11 mouse cellular contexts compared by ENCODE assay signal in genomic region chr17:35058316-35058715, GRCm38 (mm10). TPM values are rescaled to one million over a fixed set of nuclear protein-coding genes. Genes with fewer than 3 reads are reported as not detected.
DNase-seq lines count a peak whose midpoint lies in the region; ATAC-seq and TF ChIP-seq lines count a peak whose summit lies in the region.
"Had no signal": no experiment of that assay in that cellular context is flagged by ENCODE, and none has a peak within 500 bp of the region (broad histone marks: within the 10 kb centered on the region; RNA-seq: fewer than 3 reads in every experiment).

No protein-coding gene starts in this region.

- no peak overlapping the region for H3K4me3 ChIP-seq in lung, postnatal 0 days (ENCODE audit: low read depth, low read length)
- 0 out of 2 replicates have a peak overlapping the region, but pooled peaks have one; percentile 61 for H3K4me3 ChIP-seq in limb, embryonic 14.5 days (replicated peaks; ENCODE audit: low read length)

- ATAC-seq in lung, postnatal 0 days = no peak
- ATAC-seq in limb, embryonic 14.5 days (ENCODE audit: low FRiP score, low read depth) = 0 out of 2 replicates have a peak, but pooled peaks have one; percentile 0

- H3K36me3 ChIP-seq in lung, postnatal 0 days (ENCODE audit: insufficient read depth, low read length) = peaks cover 38% of the 10 kb centered on the region; the same call in 1 of the 2 replicates
- peaks cover 76% of the 10 kb centered on the region for H3K36me3 ChIP-seq in limb, embryonic 14.5 days (ENCODE audit: control insufficient read depth, insufficient read depth, low read length)

- TF ChIP-seq POLR2A in limb, embryonic 14.5 days (IDR thresholded peaks at IDR 0.05; ENCODE audit: borderline replicate concordance, extremely low read depth, insufficient read depth, insufficient read length) = no peak

- 0 out of 2 replicates have a peak overlapping the region, but pooled peaks have one; percentile 88 for H3K27ac ChIP-seq in lung, postnatal 0 days (ENCODE audit: low read length)
- no peak overlapping the region for H3K27ac ChIP-seq in limb, embryonic 14.5 days (replicated peaks; ENCODE audit: low read depth, low read length)

- H3K4me2 ChIP-seq in lung, postnatal 0 days (replicated peaks; ENCODE audit: low read depth, low read length) = peak overlapping the region; percentile 70
- peak overlapping the region; percentile 89; the same call in 1 of the 2 replicates for H3K4me2 ChIP-seq in limb, embryonic 14.5 days (replicated peaks; ENCODE audit: low read depth, low read length, severe bottlenecking)

- DNase-seq in cerebellum, adult 9-10 months = peak; percentile 41
- no peak for DNase-seq in cerebellum, postnatal 4 days (ENCODE audit: low spot score in 2 of 2)
- no peak for DNase-seq in lung, postnatal 0 days (ENCODE audit: low spot score)
- no peak for DNase-seq in lung, adult 18-20 months
- DNase-seq in limb, embryonic 14.5 days (ENCODE audit: low spot score) = no peak
- no peak for DNase-seq in adrenal gland, adult 8-10 months
- DNase-seq in left cerebral cortex, postnatal 25 days (ENCODE audit: low spot score in 2 of 2) = no peak
- no peak for DNase-seq in B cell, adult 2 months

- no peak for TF ChIP-seq EP300 in lung, postnatal 0 days (IDR thresholded peaks at IDR 0.05)

- no peaks in the 10 kb centered on the region for H3K27me3 ChIP-seq in lung, postnatal 0 days (replicated peaks; ENCODE audit: insufficient read depth, low read length)
- no peaks in the 10 kb centered on the region for H3K27me3 ChIP-seq in limb, embryonic 14.5 days (ENCODE audit: control insufficient read depth, insufficient read depth, low read length)

- 39% methylated on average over 9 of the region's 9 CpGs for WGBS in lung, postnatal 0 days
- WGBS in limb, embryonic 14.5 days = 61% methylated on average over 9 of the region's 9 CpGs

- H3K9me3 ChIP-seq in lung, postnatal 0 days (ENCODE audit: low read length) = no peaks in the 10 kb centered on the region
- no peaks in the 10 kb centered on the region for H3K9me3 ChIP-seq in limb, embryonic 14.5 days (ENCODE audit: control insufficient read depth, low read length)

- intact Hi-C loops in left cerebral cortex, postnatal 25 days (cut with DNase I) = no loop called here

- peaks cover 7% of the 10 kb centered on the region for H3K4me1 ChIP-seq in lung, postnatal 0 days (ENCODE audit: insufficient read depth, low read depth, low read length)
- H3K4me1 ChIP-seq in limb, embryonic 14.5 days (ENCODE audit: control insufficient read depth, insufficient read depth, low read length) = peaks cover 12% of the 10 kb centered on the region

- TF ChIP-seq CTCF in lung, postnatal 0 days (IDR thresholded peaks at IDR 0.05) = no peak

- H3K9ac ChIP-seq in lung, postnatal 0 days (replicated peaks; ENCODE audit: low read depth) = no peak overlapping the region
- no peak overlapping the region for H3K9ac ChIP-seq in limb, embryonic 14.5 days (ENCODE audit: low read depth, low read length, severe bottlenecking)

RNA-seq across cellular contexts. Expression of gene Ddah2, which starts 0.5 kb away (rescaled TPM):
- polyA plus RNA-seq in lung, postnatal 0 days (2015; fragmentation: Nextera tagmentation; extraction: Ambion mirVana) = 238 and 247 TPM in 2 replicates
- 271 and 326 TPM in 2 replicates for polyA plus RNA-seq in limb, embryonic 14.5 days (2012; rRNA removed)
- 358 and 403 TPM in 2 replicates for polyA plus RNA-seq in limb, embryonic 14.5 days (2014; fragmentation: Nextera tagmentation; extraction: Ambion mirVana)
- total RNA-seq in adrenal gland, adult 8-10 months (2022) = 10 to 100 TPM; 12.4 to 29.5 (median 21.6) TPM
- total RNA-seq in left cerebral cortex, postnatal 25 days (2021) = 10 to 100 TPM; 12.1 to 12.5 TPM

RNA-seq across cellular contexts. Expression of gene Ly6g6c, which starts 6.9 kb away (rescaled TPM):
- polyA plus RNA-seq in lung, postnatal 0 days (2015; fragmentation: Nextera tagmentation; extraction: Ambion mirVana) = 3.5 and 4.9 TPM in 2 replicates
- 3.4 and 5.5 TPM in 2 replicates for polyA plus RNA-seq in limb, embryonic 14.5 days (2012; rRNA removed)
- polyA plus RNA-seq in limb, embryonic 14.5 days (2014; fragmentation: Nextera tagmentation; extraction: Ambion mirVana) = 10.4 and 22.3 TPM in 2 replicates
- total RNA-seq in adrenal gland, adult 8-10 months (2022) = not detected
- total RNA-seq in left cerebral cortex, postnatal 25 days (2021) = not detected
- total RNA-seq: common myeloid progenitor, adult 5-6 weeks; granulocyte monocyte progenitor cell, adult 5-6 weeks had no signal
- polyA plus RNA-seq: activated CD4-positive, CD25-positive, alpha-beta regulatory T cell, adult 4 months had no signal

RNA-seq across cellular contexts. Expression of gene Mpig6b, which starts 7.7 kb away (rescaled TPM):
- polyA plus RNA-seq in lung, postnatal 0 days (2015; fragmentation: Nextera tagmentation; extraction: Ambion mirVana) = 2.1 and 2.3 TPM in 2 replicates
- polyA plus RNA-seq in limb, embryonic 14.5 days (2012; rRNA removed) = 0.45 and 0.47 TPM in 2 replicates
- polyA plus RNA-seq in limb, embryonic 14.5 days (2014; fragmentation: Nextera tagmentation; extraction: Ambion mirVana) = 0.64 and 1.3 TPM in 2 replicates
- not detected for total RNA-seq in adrenal gland, adult 8-10 months (2022)
- total RNA-seq in left cerebral cortex, postnatal 25 days (2021) = not detected
- total RNA-seq: common myeloid progenitor, adult 5-6 weeks; granulocyte monocyte progenitor cell, adult 5-6 weeks had no signal
- polyA plus RNA-seq: activated CD4-positive, CD25-positive, alpha-beta regulatory T cell, adult 4 months had no signal

RNA-seq across cellular contexts. Expression of gene Clic1, which starts 8.6 kb away (rescaled TPM):
- polyA plus RNA-seq in lung, postnatal 0 days (2015; fragmentation: Nextera tagmentation; extraction: Ambion mirVana) = 343 and 355 TPM in 2 replicates
- polyA plus RNA-seq in limb, embryonic 14.5 days (2012; rRNA removed) = 229 and 236 TPM in 2 replicates
- polyA plus RNA-seq in limb, embryonic 14.5 days (2014; fragmentation: Nextera tagmentation; extraction: Ambion mirVana) = 103 and 108 TPM in 2 replicates
- 100 to 1,000 TPM in 2 of 4 experiments, 10 to 100 TPM in 2; 83.2 to 134 (median 113) TPM for total RNA-seq in adrenal gland, adult 8-10 months (2022)
- 10 to 100 TPM in 1 of 2 experiments, 1 to 10 TPM in 1; 9.9 to 11.6 TPM for total RNA-seq in left cerebral cortex, postnatal 25 days (2021)

RNA-seq across cellular contexts. Expression of gene Msh5, which starts 11.8 kb away (rescaled TPM):
- 1.8 and 2.4 TPM in 2 replicates for polyA plus RNA-seq in lung, postnatal 0 days (2015; fragmentation: Nextera tagmentation; extraction: Ambion mirVana)
- polyA plus RNA-seq in limb, embryonic 14.5 days (2012; rRNA removed) = 6.4 and 6.5 TPM in 2 replicates
- 3.4 and 3.5 TPM in 2 replicates for polyA plus RNA-seq in limb, embryonic 14.5 days (2014; fragmentation: Nextera tagmentation; extraction: Ambion mirVana)
- 1 to 10 TPM in 3 of 4 experiments, under 1 TPM in 1; 0.73 to 4.0 (median 2.2) TPM for total RNA-seq in adrenal gland, adult 8-10 months (2022)
- total RNA-seq in left cerebral cortex, postnatal 25 days (2021) = under 1 TPM; 0.76 to 0.96 TPM
